Mouse (Mus musculus) embryonic facial prominence, embryonic 15.5 days (tissue): ENCODE measurements around the gene Ccdc141. TPM values are rescaled to one million over a fixed set of nuclear protein-coding genes. Genes with fewer than 3 reads are reported as not detected.

ENCODE experiments used
- ATAC-seq: fragments of 200-750 bp; cut with Nextera tagmentation; 2 replicates; pipeline ENCODE4 v1.8.0; 2017; ENCODE audit warnings: low read depth, moderate TSS enrichment; ENCODE audit not compliant: insufficient number of reproducible peaks, low FRiP score, low TSS enrichment
- H3K27ac ChIP-seq: fragments of 300-500 bp; sonication (generic); replicated peaks from 2 replicates; pipeline ENCODE4 v1.5.1; 2015; ENCODE audit warnings: mild to moderate bottlenecking, inconsistent platforms
- H3K27me3 ChIP-seq: fragments of 300-500 bp; sonication (generic); 2 replicates; pipeline ENCODE4 v1.6.1; 2015; ENCODE audit warnings: inconsistent platforms
- H3K36me3 ChIP-seq: fragments of 300-500 bp; sonication (generic); 2 replicates; pipeline ENCODE4 v1.6.1; 2015; ENCODE audit warnings: mild to moderate bottlenecking, inconsistent platforms
- H3K4me1 ChIP-seq: fragments of 300-500 bp; sonication (generic); 2 replicates; pipeline ENCODE4 v1.6.1; 2015; ENCODE audit warnings: inconsistent platforms
- H3K4me2 ChIP-seq: fragments of 300-500 bp; sonication (generic); replicated peaks from 2 replicates; pipeline ENCODE4 v1.6.1; 2015; ENCODE audit warnings: mild to moderate bottlenecking, inconsistent platforms
- H3K4me3 ChIP-seq: fragments of 300-500 bp; sonication (generic); replicated peaks from 2 replicates; pipeline ENCODE4 v1.5.1; 2015; ENCODE audit warnings: mild to moderate bottlenecking, inconsistent platforms
- H3K9ac ChIP-seq: fragments of 300-500 bp; sonication (generic); 2 replicates; pipeline ENCODE4 v1.6.1; 2015; ENCODE audit warnings: inconsistent platforms
- H3K9me3 ChIP-seq: fragments of 300-500 bp; sonication (generic); replicated peaks from 2 replicates; pipeline ENCODE4 v1.6.1; 2016; ENCODE audit warnings: inconsistent platforms
- WGBS: fragments of 180-500 bp; shearing (Covaris S2); methylation state at CpG from one replicate; pipeline ENCODE4 v1.1.7; 2015; 5-methylcytosine and 5-hydroxymethylcytosine counted together
- polyA plus RNA-seq: library from polyadenylated mRNA; unstranded; fragments of >200 nt; fragmentation: Nextera tagmentation; extraction: Ambion mirVana; gene quantifications from 2 replicates; pipeline ENCODE4 v1.2.1, GENCODE M21; 2015

Ccdc141 gene
- polyA plus RNA-seq, 1 experiment from 2014 or later = 22.0 TPM

DNA sequence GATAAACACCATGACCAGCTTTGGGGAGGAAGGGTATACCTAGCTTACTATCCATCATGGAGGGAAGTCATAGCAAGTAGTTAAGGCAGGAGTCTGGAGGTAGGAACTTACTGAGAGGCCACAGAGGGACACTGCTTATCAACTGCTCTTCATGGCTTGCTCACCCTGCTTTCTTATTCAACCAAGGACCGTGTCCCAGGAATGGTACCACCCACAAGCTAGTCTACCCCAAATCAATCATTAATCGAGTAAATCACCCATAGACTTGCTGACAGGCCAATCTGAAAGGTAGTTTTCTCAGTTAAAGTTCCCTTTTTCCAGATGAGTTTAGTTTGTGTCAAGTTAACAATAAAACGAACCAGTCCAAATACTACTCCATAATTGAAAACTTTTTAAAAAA lies 7.1 kb downstream of the Ccdc141 start:
- H3K9me3 ChIP-seq = no peaks in the 10 kb centered on the region
- H3K4me1 ChIP-seq = no peaks in the 10 kb centered on the region
- H3K27ac ChIP-seq = no peak overlapping the region
- H3K4me3 ChIP-seq = no peak overlapping the region
- H3K36me3 ChIP-seq = no peaks in the 10 kb centered on the region
- no peak for ATAC-seq
- 87% methylated on average over 3 of the region's 3 CpGs for WGBS
- no peak overlapping the region for H3K9ac ChIP-seq
- H3K27me3 ChIP-seq = no peaks in the 10 kb centered on the region
- H3K4me2 ChIP-seq = no peak overlapping the region

DNA sequence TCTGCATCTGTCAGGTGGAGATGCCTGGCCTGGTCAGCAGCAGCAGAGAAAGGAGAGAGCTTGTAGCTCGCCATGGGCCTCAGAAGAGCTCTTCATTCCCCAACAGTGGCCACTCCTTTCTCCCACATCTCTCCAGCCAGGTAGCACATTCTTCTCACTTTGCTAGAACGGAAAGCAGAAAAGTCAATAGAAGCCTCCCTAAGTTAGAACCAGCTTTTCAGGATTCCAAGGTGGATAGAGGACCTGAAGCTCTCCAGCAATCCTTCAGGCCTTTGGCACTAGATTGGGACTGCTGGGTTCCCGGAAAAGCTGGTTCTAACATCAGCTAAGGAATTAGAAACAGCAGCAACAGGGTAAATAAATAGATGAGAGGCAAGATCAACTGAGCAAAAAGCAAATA lies 8.3 kb downstream of the Ccdc141 start:
- H3K27ac ChIP-seq = no peak overlapping the region

GRCm38 (mm10) chr2:77157546-77157945 lies 12.9 kb downstream of the Ccdc141 start:
- Histone ChIP-seq H3K4me3 (no peak overlapping the region), H3K36me3 (no peaks in the 10 kb centered on the region), H3K4me2 (no peak overlapping the region), H3K27me3 (no peaks in the 10 kb centered on the region), H3K9ac (no peak overlapping the region), H3K27ac (no peak overlapping the region), H3K9me3 (no peaks in the 10 kb centered on the region), H3K4me1 (no peaks in the 10 kb centered on the region)
- WGBS = 84% methylated on average over 4 of the region's 4 CpGs
- ATAC-seq = no peak

More for the DNA sequence above, 8.3 kb downstream of the Ccdc141 start:
- Histone ChIP-seq H3K27me3 (no peaks in the 10 kb centered on the region), H3K36me3 (no peaks in the 10 kb centered on the region), H3K9ac (no peak overlapping the region), H3K4me2 (no peak overlapping the region), H3K4me3 (no peak overlapping the region), H3K9me3 (no peaks in the 10 kb centered on the region), H3K4me1 (no peaks in the 10 kb centered on the region)
- ATAC-seq = no peak
- 79% methylated on average over 3 of the region's 3 CpGs for WGBS

DNA sequence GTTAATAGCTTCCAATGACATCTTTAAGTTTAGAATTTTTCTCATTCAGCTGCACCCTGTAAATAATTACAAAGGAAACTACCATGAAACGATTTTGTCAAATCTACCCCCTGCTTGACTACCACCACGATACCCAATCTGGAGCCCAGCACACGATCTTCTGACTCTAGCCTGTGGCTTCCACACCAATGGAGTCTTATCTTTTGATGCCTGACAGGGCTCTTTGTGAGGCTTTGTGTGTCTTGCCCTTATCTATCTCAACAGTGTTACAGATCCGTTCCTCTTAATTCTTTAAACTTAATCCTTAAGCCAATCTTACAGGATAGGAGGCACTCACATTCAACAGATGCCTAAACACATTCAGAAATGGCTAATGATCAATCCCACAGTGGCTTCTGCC lies 16.4 kb downstream of the Ccdc141 start:
- no peak overlapping the region for H3K9ac ChIP-seq
- no peaks in the 10 kb centered on the region for H3K9me3 ChIP-seq
- H3K36me3 ChIP-seq = no peaks in the 10 kb centered on the region
- WGBS = 68% methylated on average over 4 of the region's 4 CpGs
- no peak overlapping the region for H3K27ac ChIP-seq
- ATAC-seq = no peak
- H3K27me3 ChIP-seq = no peaks in the 10 kb centered on the region
- H3K4me1 ChIP-seq = no peaks in the 10 kb centered on the region
- no peak overlapping the region for H3K4me3 ChIP-seq
- no peak overlapping the region for H3K4me2 ChIP-seq

DNA sequence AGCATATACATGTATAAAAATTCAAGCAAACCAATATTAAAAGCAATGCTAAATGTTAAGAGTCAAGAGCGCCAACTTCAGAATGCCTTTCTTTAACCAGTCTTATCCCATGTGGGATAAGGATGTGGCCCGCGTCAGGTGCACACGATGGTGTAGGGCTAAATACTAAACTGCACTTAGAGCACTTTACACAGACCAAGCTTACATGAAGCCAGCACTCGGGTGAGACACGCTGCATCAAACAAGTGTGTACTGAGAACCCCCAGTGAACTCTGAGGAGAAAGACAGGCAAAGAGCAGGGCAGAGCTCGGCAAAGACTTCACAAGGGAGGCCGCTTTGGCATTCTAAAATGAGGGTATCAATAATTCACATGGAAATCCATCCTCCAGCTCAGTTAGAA lies 19.2 kb downstream of the Ccdc141 start:
- Histone ChIP-seq H3K4me1 (no peaks in the 10 kb centered on the region), H3K9me3 (no peaks in the 10 kb centered on the region), H3K27me3 (no peaks in the 10 kb centered on the region), H3K4me2 (no peak overlapping the region), H3K9ac (no peak overlapping the region), H3K4me3 (no peak overlapping the region), H3K27ac (no peak overlapping the region), H3K36me3 (no peaks in the 10 kb centered on the region)
- 92% methylated on average over 8 of the region's 8 CpGs for WGBS
- no peak for ATAC-seq

- Histone ChIP-seq H3K4me2 (no peak overlapping the region), H3K27me3 (no peaks in the 10 kb centered on the region), H3K27ac (no peak overlapping the region), H3K9ac (no peak overlapping the region), H3K36me3 (no peaks in the 10 kb centered on the region), H3K4me3 (no peak overlapping the region), H3K4me1 (no peaks in the 10 kb centered on the region), H3K9me3 (no peaks in the 10 kb centered on the region)
- no peak for ATAC-seq
- 69% methylated on average over 2 of the region's 2 CpGs for WGBS
Observed at GRCm38 (mm10) chr2:77149576-77149975, 20.9 kb downstream of the Ccdc141 start.

DNA sequence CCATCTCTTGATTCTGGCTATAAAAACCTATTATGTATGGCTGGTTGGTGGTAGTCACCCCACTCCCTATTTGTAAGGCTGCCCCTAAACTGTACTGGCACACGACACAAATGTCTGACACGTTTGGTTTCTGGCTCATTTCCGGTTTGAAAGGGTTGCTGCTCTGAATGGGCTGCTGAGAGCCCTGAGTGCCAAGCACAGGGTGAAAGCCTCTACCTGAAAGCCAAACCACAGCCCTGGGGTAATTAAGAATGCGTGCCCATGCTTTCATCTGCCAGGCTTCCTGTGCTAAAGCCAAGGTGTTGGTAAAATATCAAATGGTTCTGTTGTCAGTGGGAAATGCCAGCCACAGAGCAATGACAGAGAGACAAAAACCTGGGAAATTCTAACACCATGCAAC lies 22.2 kb downstream of the Ccdc141 start:
- H3K27ac ChIP-seq = no peak overlapping the region
- no peak overlapping the region for H3K4me2 ChIP-seq
- no peaks in the 10 kb centered on the region for H3K36me3 ChIP-seq
- no peak overlapping the region for H3K4me3 ChIP-seq
- no peaks in the 10 kb centered on the region for H3K4me1 ChIP-seq
- ATAC-seq = no peak
- no peaks in the 10 kb centered on the region for H3K27me3 ChIP-seq
- 55% methylated on average over 4 of the region's 4 CpGs for WGBS
- H3K9me3 ChIP-seq = no peaks in the 10 kb centered on the region
- H3K9ac ChIP-seq = no peak overlapping the region

DNA sequence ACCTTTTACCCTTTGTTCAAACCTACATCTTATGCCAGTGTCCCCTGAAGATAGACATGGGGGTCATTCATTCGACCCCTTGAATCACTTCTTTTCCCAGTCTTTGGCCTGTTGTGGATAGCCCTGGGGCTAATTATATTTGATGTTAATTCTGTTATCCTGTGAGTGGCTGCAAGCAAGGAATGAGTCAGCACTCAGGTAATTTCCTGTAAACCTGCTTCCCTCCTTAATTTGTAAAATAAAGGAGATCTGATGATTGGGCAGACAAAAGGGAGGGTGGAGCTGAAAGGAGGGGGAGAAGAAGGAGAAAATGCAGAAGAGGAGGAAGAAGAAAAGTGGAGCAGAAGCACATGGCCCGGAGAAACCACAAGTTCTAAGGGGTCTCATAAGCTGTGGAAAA lies 23.5 kb downstream of the Ccdc141 start:
- Histone ChIP-seq H3K4me3 (no peak overlapping the region), H3K4me2 (no peak overlapping the region), H3K27me3 (no peaks in the 10 kb centered on the region), H3K4me1 (no peaks in the 10 kb centered on the region), H3K27ac (no peak overlapping the region), H3K9me3 (no peaks in the 10 kb centered on the region), H3K36me3 (no peaks in the 10 kb centered on the region), H3K9ac (no peak overlapping the region)
- WGBS = 73% methylated on average over 2 of the region's 2 CpGs
- ATAC-seq = no peak

DNA sequence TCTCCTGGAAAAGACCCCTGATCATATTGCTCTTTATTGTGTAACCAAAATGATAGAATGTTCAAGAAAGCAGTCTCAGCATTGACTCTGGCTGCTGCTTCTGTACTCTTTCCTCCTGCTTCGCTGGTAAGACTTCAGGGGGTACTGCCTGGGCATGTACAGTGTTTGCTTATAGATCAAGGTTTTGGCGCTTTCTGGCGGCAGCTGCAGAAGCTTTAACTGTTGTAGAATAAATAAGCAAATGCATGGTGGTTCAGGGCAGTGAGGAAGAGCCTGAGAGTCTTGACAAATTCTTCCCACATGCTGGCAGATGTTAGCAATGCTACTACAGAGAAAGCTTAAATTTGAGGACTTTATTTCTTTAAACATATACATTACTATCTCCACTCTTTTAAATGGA lies 24.1 kb downstream of the Ccdc141 start:
- H3K4me3 ChIP-seq = no peak overlapping the region
- 48% methylated on average over 3 of the region's 3 CpGs for WGBS

GRCm38 (mm10) chr2:77143536-77143935 lies 26.9 kb downstream of the Ccdc141 start:
- WGBS = 61% methylated on average over 6 of the region's 6 CpGs
- no peak overlapping the region for H3K4me3 ChIP-seq
- no peak overlapping the region for H3K9ac ChIP-seq
- no peak for ATAC-seq
- no peaks in the 10 kb centered on the region for H3K9me3 ChIP-seq
- H3K27ac ChIP-seq = no peak overlapping the region
- H3K4me2 ChIP-seq = no peak overlapping the region
- no peaks in the 10 kb centered on the region for H3K36me3 ChIP-seq
- H3K4me1 ChIP-seq = no peaks in the 10 kb centered on the region
- no peaks in the 10 kb centered on the region for H3K27me3 ChIP-seq

More for the DNA sequence above, 24.1 kb downstream of the Ccdc141 start:
- Histone ChIP-seq H3K27me3 (no peaks in the 10 kb centered on the region), H3K9me3 (no peaks in the 10 kb centered on the region), H3K27ac (no peak overlapping the region), H3K36me3 (no peaks in the 10 kb centered on the region), H3K4me2 (no peak overlapping the region), H3K4me1 (no peaks in the 10 kb centered on the region), H3K9ac (no peak overlapping the region)
- no peak for ATAC-seq

DNA sequence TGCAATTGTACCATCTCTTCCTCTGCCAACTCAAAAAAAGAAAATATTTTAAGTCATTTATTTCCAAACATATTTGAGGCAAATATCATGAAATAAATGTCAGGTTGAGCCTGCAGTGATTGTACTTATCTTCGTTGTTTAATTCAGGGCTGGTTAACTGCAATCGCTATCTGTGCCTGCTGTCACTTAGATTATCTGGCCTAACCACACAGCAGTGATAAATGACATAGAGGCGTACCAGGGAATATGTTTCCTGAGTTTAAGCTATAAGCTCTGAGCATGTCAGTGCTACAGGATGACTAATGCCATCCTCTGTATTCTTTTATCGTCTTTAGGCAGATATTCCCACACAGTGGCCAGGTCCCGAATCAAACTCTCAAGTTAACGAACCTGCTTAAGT lies 31.6 kb downstream of the Ccdc141 start:
- no peaks in the 10 kb centered on the region for H3K4me1 ChIP-seq
- no peaks in the 10 kb centered on the region for H3K36me3 ChIP-seq
- no peak overlapping the region for H3K9ac ChIP-seq
- ATAC-seq = no peak
- H3K4me3 ChIP-seq = no peak overlapping the region
- WGBS = 87% methylated on average over 6 of the region's 6 CpGs
- H3K4me2 ChIP-seq = no peak overlapping the region
- H3K27ac ChIP-seq = no peak overlapping the region
- H3K9me3 ChIP-seq = no peaks in the 10 kb centered on the region
- H3K27me3 ChIP-seq = no peaks in the 10 kb centered on the region

- H3K27ac ChIP-seq = no peak overlapping the region
- H3K36me3 ChIP-seq = no peaks in the 10 kb centered on the region
- H3K4me3 ChIP-seq = no peak overlapping the region
- WGBS = 53% methylated on average over 1 of the region's 1 CpGs
- no peaks in the 10 kb centered on the region for H3K27me3 ChIP-seq
- no peak overlapping the region for H3K4me2 ChIP-seq
- ATAC-seq = no peak
- H3K9me3 ChIP-seq = no peaks in the 10 kb centered on the region
- H3K4me1 ChIP-seq = no peaks in the 10 kb centered on the region
- no peak overlapping the region for H3K9ac ChIP-seq
Observed at GRCm38 (mm10) chr2:77134906-77135305, 35.5 kb downstream of the Ccdc141 start.
